Mouse (Mus musculus): Measurements from ENCODE around the gene 9930104L06Rik. TPM values are rescaled to one million over a fixed set of nuclear protein-coding genes. Genes with fewer than 3 reads are reported as not detected.

Gene 9930104L06Rik
- polyA plus RNA-seq, 1 experiment: 8.1 TPM

- Histone ChIP-seq H3K4me3 (ENCODE audit: insufficient read depth, low read depth, low read length) (no peak within 1 kb of the TSS), H3K36me3 (ENCODE audit: control insufficient read depth, insufficient read depth, low read length) (no peaks in the 10 kb centered on the region), H3K27ac (ENCODE audit: insufficient read depth, low read depth, low read length) (no peak within 1 kb of the TSS), H3K4me1 (ENCODE audit: control insufficient read depth, insufficient read depth, low read length) (no peaks in the 10 kb centered on the region), H3K27me3 (replicated peaks; ENCODE audit: control insufficient read depth, insufficient read depth, low read length) (0 out of 2 replicates have a peak, but pooled peaks cover 1% of the 10 kb centered on the region)
- DNase-seq: no peak
- 2% methylated on average over 59 of the region's 62 CpGs for WGBS
- TF ChIP-seq POLR2A (IDR thresholded peaks at IDR 0.05; ENCODE audit: low read depth, low read length): no peak
- no peak for TF ChIP-seq CTCF (conservative IDR thresholded peaks at IDR 0.05; ENCODE audit: insufficient read depth, insufficient read length, low read depth, low read length)
Measured at GRCm38 (mm10) chr4:124985671-124986602, 49.1 kb downstream of the 9930104L06Rik start, which contains the start of gene Rspo1. Gene Rspo1 (plus strand): TSS chr4:124986430.

GRCm38 (mm10) chr4:124986739-124987710, 50.2 kb downstream of the 9930104L06Rik start:
- no peak overlapping the region for H3K4me3 ChIP-seq (ENCODE audit: insufficient read depth, low read depth, low read length)
- no peaks in the 10 kb centered on the region for H3K36me3 ChIP-seq (ENCODE audit: control insufficient read depth, insufficient read depth, low read length)
- H3K27me3 ChIP-seq (replicated peaks; ENCODE audit: control insufficient read depth, insufficient read depth, low read length): 0 out of 2 replicates have a peak, but pooled peaks cover 1% of the 10 kb centered on the region
- no peak overlapping the region for H3K27ac ChIP-seq (ENCODE audit: insufficient read depth, low read depth, low read length)
- 3% methylated on average over 51 of the region's 51 CpGs for WGBS
- H3K4me1 ChIP-seq (ENCODE audit: control insufficient read depth, insufficient read depth, low read length): no peaks in the 10 kb centered on the region
- no peak for DNase-seq
- TF ChIP-seq POLR2A (IDR thresholded peaks at IDR 0.05; ENCODE audit: low read depth, low read length) (no peak), CTCF (conservative IDR thresholded peaks at IDR 0.05; ENCODE audit: insufficient read depth, insufficient read length, low read depth, low read length) (no peak)

GRCm38 (mm10) chr4:124987711-124988097, 50.9 kb downstream of the 9930104L06Rik start:
- Histone ChIP-seq H3K4me1 (ENCODE audit: control insufficient read depth, insufficient read depth, low read length) (no peaks in the 10 kb centered on the region), H3K36me3 (ENCODE audit: control insufficient read depth, insufficient read depth, low read length) (no peaks in the 10 kb centered on the region), H3K27ac (ENCODE audit: insufficient read depth, low read depth, low read length) (no peak overlapping the region), H3K4me3 (ENCODE audit: insufficient read depth, low read depth, low read length) (no peak overlapping the region), H3K27me3 (replicated peaks; ENCODE audit: control insufficient read depth, insufficient read depth, low read length) (0 out of 2 replicates have a peak, but pooled peaks cover 1% of the 10 kb centered on the region)
- no peak for DNase-seq
- TF ChIP-seq POLR2A (IDR thresholded peaks at IDR 0.05; ENCODE audit: low read depth, low read length) (no peak), CTCF (conservative IDR thresholded peaks at IDR 0.05; ENCODE audit: insufficient read depth, insufficient read length, low read depth, low read length) (no peak)
- 16% methylated on average over 10 of the region's 10 CpGs for WGBS

GRCm38 (mm10) chr4:124988382-124988781, 51.5 kb downstream of the 9930104L06Rik start:
- H3K27ac ChIP-seq (ENCODE audit: insufficient read depth, low read depth, low read length): no peak overlapping the region
- WGBS: 28% methylated on average over 9 of the region's 9 CpGs
- TF ChIP-seq CTCF (conservative IDR thresholded peaks at IDR 0.05; ENCODE audit: insufficient read depth, insufficient read length, low read depth, low read length) (no peak), POLR2A (IDR thresholded peaks at IDR 0.05; ENCODE audit: low read depth, low read length) (no peak)
- no peak overlapping the region for H3K4me3 ChIP-seq (ENCODE audit: insufficient read depth, low read depth, low read length)
- H3K4me1 ChIP-seq (ENCODE audit: control insufficient read depth, insufficient read depth, low read length): no peaks in the 10 kb centered on the region
- no peaks in the 10 kb centered on the region for H3K36me3 ChIP-seq (ENCODE audit: control insufficient read depth, insufficient read depth, low read length)
- DNase-seq: no peak
- 0 out of 2 replicates have a peak, but pooled peaks cover 1% of the 10 kb centered on the region for H3K27me3 ChIP-seq (replicated peaks; ENCODE audit: control insufficient read depth, insufficient read depth, low read length)

GRCm38 (mm10) chr4:124989787-124990253, 53.0 kb downstream of the 9930104L06Rik start:
- DNase-seq: no peak
- TF ChIP-seq CTCF (conservative IDR thresholded peaks at IDR 0.05; ENCODE audit: insufficient read depth, insufficient read length, low read depth, low read length) (no peak), POLR2A (IDR thresholded peaks at IDR 0.05; ENCODE audit: low read depth, low read length) (no peak)
- Histone ChIP-seq H3K4me1 (ENCODE audit: control insufficient read depth, insufficient read depth, low read length) (no peaks in the 10 kb centered on the region), H3K4me3 (ENCODE audit: insufficient read depth, low read depth, low read length) (no peak overlapping the region), H3K27ac (ENCODE audit: insufficient read depth, low read depth, low read length) (no peak overlapping the region), H3K27me3 (replicated peaks; ENCODE audit: control insufficient read depth, insufficient read depth, low read length) (0 out of 2 replicates have a peak, but pooled peaks cover 1% of the 10 kb centered on the region), H3K36me3 (ENCODE audit: control insufficient read depth, insufficient read depth, low read length) (no peaks in the 10 kb centered on the region)
- WGBS: 9% methylated on average over 20 of the region's 20 CpGs

GRCm38 (mm10) chr4:124990325-124990724, 53.5 kb downstream of the 9930104L06Rik start:
- DNase-seq: no peak
- TF ChIP-seq CTCF (conservative IDR thresholded peaks at IDR 0.05; ENCODE audit: insufficient read depth, insufficient read length, low read depth, low read length) (no peak), POLR2A (IDR thresholded peaks at IDR 0.05; ENCODE audit: low read depth, low read length) (no peak)
- H3K27me3 ChIP-seq (replicated peaks; ENCODE audit: control insufficient read depth, insufficient read depth, low read length): 0 out of 2 replicates have a peak, but pooled peaks cover 1% of the 10 kb centered on the region
- no peak overlapping the region for H3K4me3 ChIP-seq (ENCODE audit: insufficient read depth, low read depth, low read length)
- H3K4me1 ChIP-seq (ENCODE audit: control insufficient read depth, insufficient read depth, low read length): no peaks in the 10 kb centered on the region
- H3K27ac ChIP-seq (ENCODE audit: insufficient read depth, low read depth, low read length): no peak overlapping the region
- 23% methylated on average over 7 of the region's 7 CpGs for WGBS
- no peaks in the 10 kb centered on the region for H3K36me3 ChIP-seq (ENCODE audit: control insufficient read depth, insufficient read depth, low read length)

Other genes starting within 250 kb of the 9930104L06Rik start
- 6.4 and 7.9 TPM in 2 replicates for gene Utp11, start 243.4 kb upstream of the 9930104L06Rik start, polyA plus RNA-seq (2012; rRNA removed)
- 8.5 and 10.8 TPM in 2 replicates for gene Fhl3, start 236.3 kb upstream of the 9930104L06Rik start, polyA plus RNA-seq (2012; rRNA removed)
- 11.1 and 14.5 TPM in 2 replicates for gene Sf3a3, start 222.3 kb upstream of the 9930104L06Rik start, polyA plus RNA-seq (2012; rRNA removed)
- 61.0 and 64.2 TPM in 2 replicates for gene Inpp5b, start 195.2 kb upstream of the 9930104L06Rik start, polyA plus RNA-seq (2012; rRNA removed)
- gene Mtf1, start 134.9 kb upstream of the 9930104L06Rik start, polyA plus RNA-seq (2012; rRNA removed): 7.5 and 8.9 TPM in 2 replicates
- gene Yrdc, start 86.4 kb upstream of the 9930104L06Rik start, polyA plus RNA-seq (2012; rRNA removed): 34.3 TPM in 2 replicates
- gene 1110065P20Rik, start 85.9 kb upstream of the 9930104L06Rik start, polyA plus RNA-seq (2012; rRNA removed): 57.8 and 69.5 TPM in 2 replicates
- 0.27 and 0.33 TPM in 2 replicates for gene Maneal, start 74.9 kb upstream of the 9930104L06Rik start, polyA plus RNA-seq (2012; rRNA removed)
- gene Epha10, start 56.1 kb upstream of the 9930104L06Rik start, polyA plus RNA-seq (2012; rRNA removed): 0.01 TPM in 1 of 2 replicates, not detected in the other
- 1.4 and 1.5 TPM in 2 replicates for gene Cdca8, start 2.3 kb downstream of the 9930104L06Rik start, polyA plus RNA-seq (2012; rRNA removed)
- 2.0 and 2.5 TPM in 2 replicates for gene Rspo1, start 49.4 kb downstream of the 9930104L06Rik start, polyA plus RNA-seq (2012; rRNA removed)
- gene Gnl2, start 79.5 kb downstream of the 9930104L06Rik start, polyA plus RNA-seq (2012; rRNA removed): 14.3 TPM in 2 replicates
- gene Dnali1, start 128.7 kb downstream of the 9930104L06Rik start, polyA plus RNA-seq (2012; rRNA removed): 0.44 and 0.48 TPM in 2 replicates
- 7.3 and 8.3 TPM in 2 replicates for gene Snip1, start 129.6 kb downstream of the 9930104L06Rik start, polyA plus RNA-seq (2012; rRNA removed)
- gene Meaf6, start 148.1 kb downstream of the 9930104L06Rik start, polyA plus RNA-seq (2012; rRNA removed): 10.8 and 17.5 TPM in 2 replicates
- gene Zc3h12a, start 190.8 kb downstream of the 9930104L06Rik start, polyA plus RNA-seq (2012; rRNA removed): 4.4 and 5.3 TPM in 2 replicates